In genomic region chr5:124083850-124084587, GRCm38 (mm10) we compare ENCODE assay signal across 8 mouse cellular contexts. TPM values are rescaled to one million over a fixed set of nuclear protein-coding genes. Genes with fewer than 3 reads are reported as not detected.
DNase-seq lines count a peak whose midpoint lies in the region; ATAC-seq lines count a peak whose summit lies in the region.

No protein-coding gene starts in this region.

- peak; percentile 18 for DNase-seq in gastrocnemius, postnatal 10 days
- DNase-seq in gastrocnemius, adult 8-10 months (ENCODE audit: low spot score in 2 of 2), result no peak
- peak; percentile 57 for DNase-seq in kidney, adult 9 months
- peak; percentile 53 for DNase-seq in thymus, postnatal 0 days (ENCODE audit: low spot score)
- DNase-seq in heart, postnatal 25 days (ENCODE audit: low spot score), result no peak
- DNase-seq in adrenal gland, postnatal 36 days, result no peak
- no peak for DNase-seq in MN1 (ENCODE audit: low spot score)

- intact Hi-C loops in heart, postnatal 25 days (cut with DNase I), result loop anchor here (1.0 to 2.0 kb wide), 2 partner anchors 83 to 137 kb away; no protein-coding TSS in a partner anchor

- ATAC-seq in CD4-positive, CD25-positive, alpha-beta regulatory T cell, adult 4 months, result peak; percentile 71

RNA-seq across cellular contexts. Expression of gene Abcb9, which starts 11.6 kb away (rescaled TPM):
- 1 to 10 TPM; 4.2 to 4.4 TPM for total RNA-seq in gastrocnemius, postnatal 10 days (2021)
- 1 to 10 TPM; 7.2 to 9.5 (median 8.8) TPM for total RNA-seq in gastrocnemius, adult 8-10 months (2022)
- 10 to 100 TPM; 16.1 to 16.6 TPM for polyA plus RNA-seq in CD4-positive, CD25-positive, alpha-beta regulatory T cell, adult 4 months (2017; shearing (Covaris generic))
- 38.3 and 39.3 TPM in 2 replicates for polyA plus RNA-seq in thymus, postnatal 0 days (2015; fragmentation: Nextera tagmentation; extraction: Ambion mirVana)
- 1 to 10 TPM; 8.0 to 9.0 TPM for total RNA-seq in heart, postnatal 25 days (2021)
- 10 to 100 TPM; 10.8 to 11.4 TPM for total RNA-seq in adrenal gland, postnatal 36 days (2021)

RNA-seq across cellular contexts. Expression of gene Ogfod2, which starts 28.1 kb away (rescaled TPM):
- 1 to 10 TPM; 7.2 to 8.8 TPM for total RNA-seq in gastrocnemius, postnatal 10 days (2021)
- 10 to 100 TPM; 15.4 to 19.7 (median 17.3) TPM for total RNA-seq in gastrocnemius, adult 8-10 months (2022)
- 10 to 100 TPM; 25.6 to 51.6 TPM for polyA plus RNA-seq in CD4-positive, CD25-positive, alpha-beta regulatory T cell, adult 4 months (2017; shearing (Covaris generic))
- polyA plus RNA-seq in thymus, postnatal 0 days (2015; fragmentation: Nextera tagmentation; extraction: Ambion mirVana), result 35.6 and 41.8 TPM in 2 replicates
- total RNA-seq in heart, postnatal 25 days (2021), result 10 to 100 TPM; 12.5 to 13.9 TPM
- total RNA-seq in adrenal gland, postnatal 36 days (2021), result 10 to 100 TPM; 34.2 to 41.1 TPM

RNA-seq across cellular contexts. Expression of gene Arl6ip4, which starts 31.9 kb away (rescaled TPM):
- total RNA-seq in gastrocnemius, postnatal 10 days (2021), result 10 to 100 TPM; 53.8 to 64.3 TPM
- total RNA-seq in gastrocnemius, adult 8-10 months (2022), result 10 to 100 TPM; 36.7 to 46.8 (median 44.1) TPM
- 10 to 100 TPM; 48.7 to 61.0 TPM for polyA plus RNA-seq in CD4-positive, CD25-positive, alpha-beta regulatory T cell, adult 4 months (2017; shearing (Covaris generic))
- 132 and 146 TPM in 2 replicates for polyA plus RNA-seq in thymus, postnatal 0 days (2015; fragmentation: Nextera tagmentation; extraction: Ambion mirVana)
- total RNA-seq in heart, postnatal 25 days (2021), result 10 to 100 TPM; 36.2 to 43.0 TPM
- 10 to 100 TPM; 50.0 to 69.2 TPM for total RNA-seq in adrenal gland, postnatal 36 days (2021)

RNA-seq across cellular contexts. Expression of gene Vps37b, which starts 51.9 kb away (rescaled TPM):
- total RNA-seq in gastrocnemius, postnatal 10 days (2021), result 10 to 100 TPM; 11.9 to 13.4 TPM
- 1 to 10 TPM; 4.6 to 6.2 (median 5.1) TPM for total RNA-seq in gastrocnemius, adult 8-10 months (2022)
- polyA plus RNA-seq in CD4-positive, CD25-positive, alpha-beta regulatory T cell, adult 4 months (2017; shearing (Covaris generic)), result 10 to 100 TPM; 17.8 to 22.1 TPM
- polyA plus RNA-seq in thymus, postnatal 0 days (2015; fragmentation: Nextera tagmentation; extraction: Ambion mirVana), result 32.4 and 32.8 TPM in 2 replicates
- 10 to 100 TPM; 18.2 to 18.6 TPM for total RNA-seq in heart, postnatal 25 days (2021)
- 100 to 1,000 TPM in 1 of 2 experiments, 10 to 100 TPM in 1; 93.1 to 188 TPM for total RNA-seq in adrenal gland, postnatal 36 days (2021)

Comparison
In these comparisons a context has a peak if more than half of its experiments do, and no peak if none do; other contexts are left out.
1. DNase-seq: peak in gastrocnemius, postnatal 10 days (single experiment), kidney, adult 9 months (single experiment) and thymus, postnatal 0 days (single experiment); none in gastrocnemius, adult 8-10 months (0 of 2), heart, postnatal 25 days (single experiment), adrenal gland, postnatal 36 days (0 of 2) and MN1 (single experiment).